Mouse (Mus musculus) 3134 (cell line): ENCODE measurements around the gene Pwwp2a.

ENCODE experiments used
- DNase-seq: peaks from one replicate; pipeline ENCODE4 v3.0.0-alpha.2; 2011; ENCODE audit warnings: low spot score; ENCODE audit not compliant: insufficient read length; ENCODE audit errors: extremely low read depth

Pwwp2a gene

DNA sequence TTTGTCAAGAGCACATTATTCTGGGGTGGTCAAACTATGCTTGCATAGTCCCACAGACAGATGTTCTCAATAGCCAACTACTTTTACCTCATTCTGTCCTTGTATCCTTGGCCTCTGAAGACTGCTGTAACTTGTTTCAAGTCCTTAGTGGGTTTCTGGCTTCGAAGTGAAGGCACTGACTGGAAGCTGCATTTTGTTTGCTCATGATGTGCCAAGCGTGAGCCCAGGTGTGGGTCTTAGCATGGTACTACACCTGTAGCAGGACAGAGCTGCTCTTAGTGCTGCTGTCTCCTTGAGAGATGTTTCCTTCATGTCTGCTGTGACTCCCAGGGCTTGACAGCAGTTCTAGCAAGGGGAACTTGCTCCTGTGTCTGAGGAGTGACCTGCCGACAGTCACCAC, 41.6 kb downstream of the Pwwp2a start:
- DNase-seq, result no peak

GRCm38 (mm10) chr11:43727796-43728195, 46.0 kb downstream of the Pwwp2a start:
- DNase-seq, result no peak

DNA sequence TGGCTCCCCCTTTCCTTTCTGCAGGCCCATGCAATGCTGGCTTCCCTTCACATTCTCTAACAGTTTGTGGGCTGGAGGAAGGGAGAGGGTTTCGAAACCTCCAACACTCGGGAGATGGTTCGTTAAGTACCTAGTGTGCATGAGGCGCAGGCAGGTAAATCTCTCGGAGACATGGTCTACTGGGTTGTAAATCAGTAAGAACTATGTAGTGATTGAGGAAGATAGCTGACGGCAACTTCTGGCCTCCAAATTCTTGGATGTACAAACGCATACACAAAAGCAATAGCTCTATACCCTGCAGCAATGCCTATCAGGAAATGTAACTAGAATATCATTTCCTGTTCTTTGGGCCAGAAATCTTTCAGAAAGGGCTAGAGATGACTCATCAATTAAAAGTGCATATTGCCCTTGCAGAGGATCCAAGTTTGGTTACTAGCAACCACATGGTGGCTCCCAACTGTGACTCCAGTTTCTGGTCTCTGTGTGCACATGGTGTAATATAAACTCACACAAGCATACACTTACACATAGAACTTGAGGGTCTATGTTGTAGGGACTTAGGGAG, 47.0 kb downstream of the Pwwp2a start:
- peak; percentile 29 for DNase-seq

GRCm38 (mm10) chr11:43747233-43748226, 65.7 kb downstream of the Pwwp2a start, which contains the start of gene Ttc1:
Gene Ttc1 (minus strand): TSS chr11:43748008.
- DNase-seq, result peak; percentile 91

DNA sequence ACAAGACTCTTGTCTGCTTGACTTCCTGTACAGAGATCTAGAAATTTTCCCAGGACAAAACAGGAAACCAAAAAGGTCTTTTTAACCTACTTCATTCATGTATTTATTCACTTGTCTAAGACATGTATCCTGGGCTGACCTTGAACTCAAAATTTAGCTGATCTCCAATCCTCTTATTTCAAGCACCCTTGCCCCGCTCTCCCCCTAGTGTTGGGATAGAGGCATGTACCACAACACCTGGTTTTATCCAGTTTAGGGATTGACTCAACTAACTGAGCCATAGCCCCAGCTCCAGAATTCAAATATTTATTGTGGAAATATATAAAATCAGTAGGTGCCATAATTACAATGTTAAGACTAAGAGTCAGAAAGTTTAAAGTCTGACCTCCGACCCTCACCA, 69.7 kb downstream of the Pwwp2a start:
- DNase-seq, result no peak

DNA sequence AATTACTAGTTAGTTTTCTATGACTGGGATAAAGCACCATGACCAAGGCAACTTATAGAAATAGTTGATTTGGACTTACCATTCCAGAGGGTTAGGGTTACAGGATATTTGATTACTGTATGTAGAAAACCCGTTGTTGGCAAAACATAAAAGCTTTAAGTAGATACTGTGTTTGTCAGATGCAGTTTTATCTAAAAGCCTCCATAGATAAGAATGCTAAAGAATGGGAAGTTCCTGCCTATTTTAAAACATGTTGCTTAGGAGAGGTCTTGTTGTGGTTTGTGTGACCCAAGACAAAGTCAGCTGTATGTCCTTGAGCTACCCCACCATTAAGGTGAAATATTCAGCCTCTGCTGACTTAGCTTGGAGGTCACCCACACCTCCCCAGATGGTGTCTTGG, 72.8 kb downstream of the Pwwp2a start:
- no peak for DNase-seq

GRCm38 (mm10) chr11:43755411-43755810, 73.6 kb downstream of the Pwwp2a start:
- DNase-seq, result no peak

- no peak for DNase-seq
These were observed 76.6 kb downstream of the Pwwp2a start for GRCm38 (mm10) chr11:43758436-43758835.

DNA sequence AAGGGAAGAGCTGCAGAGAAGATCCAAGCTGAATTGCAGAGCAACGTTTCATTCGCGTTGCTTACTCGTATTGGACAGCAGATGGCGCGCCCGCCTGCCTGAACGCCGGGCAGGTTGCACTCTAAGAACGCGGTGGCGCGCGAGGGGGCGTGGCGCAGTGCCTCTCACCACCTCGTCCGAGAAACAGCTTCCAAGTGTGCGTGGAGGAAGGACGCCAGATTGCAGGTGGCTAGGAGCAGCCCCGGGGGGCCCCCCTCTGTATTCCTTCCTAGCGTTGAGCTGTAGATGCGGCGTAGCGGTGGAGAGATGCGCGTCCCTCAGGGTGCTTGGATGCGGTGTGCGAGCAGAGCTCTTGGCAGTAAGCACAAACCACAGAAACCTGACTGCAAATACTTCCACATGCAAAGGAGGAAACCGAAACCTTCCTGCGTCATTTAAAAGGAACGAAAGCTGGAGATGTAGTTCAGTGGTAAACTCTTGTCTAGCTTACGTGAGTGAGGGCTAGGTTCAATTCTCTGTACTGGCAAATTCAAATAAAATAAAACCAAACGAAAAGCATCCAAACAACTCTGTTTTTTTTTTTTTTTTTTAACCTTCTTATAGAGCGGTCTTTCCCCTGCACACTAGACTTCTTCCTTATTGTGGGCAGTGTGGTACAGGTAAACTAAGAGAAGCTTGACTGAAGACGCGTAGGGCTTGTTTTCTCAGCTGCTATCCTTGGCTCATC, 85.3 kb downstream of the Pwwp2a start:
- peak; percentile 94 for DNase-seq

DNA sequence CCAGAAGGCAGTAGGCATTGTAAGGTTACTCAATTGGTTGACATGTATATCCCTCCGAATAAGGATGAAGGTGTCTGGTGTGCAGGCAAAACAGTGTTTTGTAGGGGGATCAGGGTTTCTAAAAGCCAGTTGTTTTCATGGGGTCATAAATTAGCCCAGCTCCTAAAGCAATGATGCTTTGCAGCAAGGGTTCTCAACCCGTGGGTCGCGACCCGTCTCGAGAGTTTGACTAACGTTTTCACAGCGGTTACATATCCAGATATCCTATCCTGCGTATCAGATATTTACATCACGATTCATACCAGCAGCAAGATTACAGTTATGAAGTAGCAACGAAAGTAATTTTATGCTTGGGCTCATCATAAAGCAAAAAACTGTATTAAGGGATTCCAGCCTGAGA, 86.0 kb downstream of the Pwwp2a start:
- DNase-seq, result no peak

GRCm38 (mm10) chr11:43770110-43770509, 88.3 kb downstream of the Pwwp2a start:
- no peak for DNase-seq
